Mouse (Mus musculus) testis, adult 2 months (tissue): ENCODE data around the gene Ankrd65. TPM values are rescaled to one million over a fixed set of nuclear protein-coding genes. Genes with fewer than 3 reads are reported as not detected.

Source experiments
- H3K27ac ChIP-seq: fragments of 200-500 bp; 2 replicates; pipeline ENCODE4 v1.5.1; 2012; ENCODE audit warnings: low read depth, low read length; ENCODE audit not compliant: control insufficient read depth, insufficient read depth
- H3K27me3 ChIP-seq: fragments of 200-500 bp; 2 replicates; pipeline ENCODE4 v1.6.1; 2012; ENCODE audit warnings: mild to moderate bottlenecking, low read length, moderate library complexity; ENCODE audit not compliant: control insufficient read depth, insufficient read depth
- H3K36me3 ChIP-seq: fragments of 200-500 bp; 2 replicates; pipeline ENCODE4 v1.6.1; 2012; ENCODE audit warnings: mild to moderate bottlenecking, low read length; ENCODE audit not compliant: control insufficient read depth, insufficient read depth
- H3K4me1 ChIP-seq: fragments of 200-500 bp; 2 replicates; pipeline ENCODE4 v1.6.1; 2012; ENCODE audit warnings: low read length; ENCODE audit not compliant: control insufficient read depth, insufficient read depth
- H3K4me3 ChIP-seq: fragments of 200-500 bp; 2 replicates; pipeline ENCODE4 v1.5.1; 2012; ENCODE audit warnings: low read depth, mild to moderate bottlenecking, low read length, moderate library complexity, mixed read lengths; ENCODE audit not compliant: control insufficient read depth
- CTCF ChIP-seq: fragments of 200-500 bp; IDR thresholded peaks from 2 replicates; pipeline ENCODE4 v1.5.1; 2012; ENCODE audit warnings: low read depth, mild to moderate bottlenecking, inconsistent platforms, low read length, moderate library complexity; ENCODE audit not compliant: control insufficient read depth, insufficient read depth, insufficient replicate concordance
- POLR2A ChIP-seq: fragments of 200-500 bp; IDR thresholded peaks from 2 replicates; pipeline ENCODE4 v1.6.1; 2012; ENCODE audit warnings: low read depth, mild to moderate bottlenecking, inconsistent platforms, low read length, moderate library complexity; ENCODE audit not compliant: control insufficient read depth
- polyA plus RNA-seq: library from polyadenylated mRNA; depleted of rRNA; stranded (reverse); fragments of >200 nt; gene quantifications from 2 replicates; pipeline ENCODE4 v1.2.3, GENCODE M21; 2012; rRNA removed

Gene Ankrd65
- polyA plus RNA-seq, 1 experiment = 0.27 TPM

DNA sequence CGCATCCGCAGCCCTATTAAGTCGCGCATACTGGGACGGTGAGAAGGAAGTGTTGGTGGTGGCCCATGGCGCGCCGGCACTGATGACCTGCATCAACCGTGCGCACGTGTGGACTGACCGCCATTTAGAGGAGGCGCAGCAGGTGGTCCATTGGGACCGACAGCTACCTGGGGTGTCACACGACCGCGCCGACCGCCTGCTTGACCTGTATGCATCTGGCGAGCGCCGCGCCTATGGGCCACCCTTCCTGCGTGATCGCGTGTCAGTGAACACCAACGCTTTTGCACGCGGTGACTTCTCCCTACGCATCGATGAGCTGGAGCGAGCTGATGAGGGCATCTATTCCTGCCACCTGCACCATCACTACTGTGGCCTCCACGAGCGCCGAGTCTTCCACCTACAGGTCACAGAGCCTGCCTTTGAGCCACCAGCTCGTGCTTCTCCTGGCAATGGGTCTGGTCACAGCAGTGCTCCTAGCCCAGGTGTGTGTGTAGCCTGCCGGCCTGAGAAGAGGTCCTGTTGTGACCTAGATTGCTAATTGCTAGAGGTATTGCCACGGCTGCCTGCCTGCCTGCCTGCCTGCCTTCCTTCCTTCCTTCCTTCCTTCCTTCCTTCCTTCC is 51.5 kb downstream of the Ankrd65 start:
- H3K4me1 ChIP-seq = peaks cover 27% of the 10 kb centered on the region
- H3K27me3 ChIP-seq = no peaks in the 10 kb centered on the region
- H3K27ac ChIP-seq = no peak overlapping the region
- peak overlapping the region; percentile 58 for H3K4me3 ChIP-seq
- H3K36me3 ChIP-seq = no peaks in the 10 kb centered on the region; the same call in 1 of the 2 replicates
- TF ChIP-seq CTCF (no peak), POLR2A (no peak)

DNA sequence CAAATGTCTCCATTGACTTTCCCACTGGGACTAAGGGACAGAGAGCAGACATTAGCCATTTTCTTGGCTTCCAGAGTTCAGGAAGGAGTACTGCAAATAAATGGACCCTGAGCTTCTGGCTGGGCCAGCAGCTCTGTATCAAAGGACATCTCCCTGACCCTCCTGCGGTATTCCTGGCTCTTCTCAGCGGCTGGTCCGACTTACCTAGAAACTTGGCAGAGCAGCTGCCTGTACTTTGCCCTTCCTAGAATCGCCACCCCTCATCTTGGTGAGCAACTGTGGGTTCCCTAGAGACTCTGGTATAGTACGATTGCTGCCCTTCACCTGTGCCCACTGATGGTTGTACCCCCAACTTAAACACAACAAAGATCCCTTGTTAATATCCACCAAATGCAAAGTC is 53.0 kb downstream of the Ankrd65 start:
- peaks cover 29% of the 10 kb centered on the region for H3K4me1 ChIP-seq
- no peaks in the 10 kb centered on the region; the same call in 1 of the 2 replicates for H3K36me3 ChIP-seq
- no peak overlapping the region for H3K27ac ChIP-seq
- TF ChIP-seq POLR2A (no peak), CTCF (no peak)
- H3K4me3 ChIP-seq = no peak overlapping the region
- H3K27me3 ChIP-seq = no peaks in the 10 kb centered on the region

DNA sequence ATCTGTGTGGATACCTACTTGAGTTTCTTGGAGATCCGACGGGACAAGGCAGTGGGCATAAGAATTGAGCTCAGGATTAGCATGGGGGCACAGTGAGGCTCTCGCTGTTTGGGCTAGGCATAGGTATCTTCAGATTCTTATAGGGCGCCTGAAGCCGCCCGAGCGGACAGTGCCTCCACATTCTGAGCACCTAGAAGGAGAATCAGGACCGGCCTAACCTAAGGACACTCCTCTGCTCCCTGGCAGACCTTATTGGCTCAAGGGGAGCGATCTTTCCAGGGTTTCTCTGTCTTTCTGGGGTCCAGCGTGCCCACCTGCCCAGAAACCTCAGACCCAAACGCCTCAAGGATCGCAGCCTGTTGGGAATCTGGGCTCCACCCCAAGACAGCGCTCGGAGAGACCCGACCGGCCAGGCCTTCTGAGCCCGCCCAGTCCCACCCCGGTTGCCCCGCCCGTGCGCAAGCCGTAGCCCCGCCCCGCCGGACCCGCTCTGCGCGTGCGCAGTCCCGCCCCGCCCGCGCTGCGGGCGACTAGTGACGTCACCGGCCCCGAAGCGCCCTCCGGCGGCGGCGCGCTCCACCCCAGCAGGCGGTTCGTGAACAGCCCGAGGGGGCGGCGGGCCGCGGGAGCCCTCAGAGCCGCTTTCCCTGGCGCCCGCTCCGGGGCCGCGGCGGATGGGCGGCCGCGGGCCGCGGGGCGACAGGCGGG is 56.8 kb downstream of the Ankrd65 start, which contains the start of gene Dvl1:
TSS of gene Dvl1 (plus strand) at position 532 of the 708 bp plus-strand sequence.
- peak; percentile 69 for TF ChIP-seq POLR2A
- no peak for TF ChIP-seq CTCF
- Histone ChIP-seq H3K4me3 (peak within 1 kb of the TSS; percentile 92), H3K27me3 (no peaks in the 10 kb centered on the region), H3K36me3 (no peaks in the 10 kb centered on the region; the same call in 1 of the 2 replicates), H3K4me1 (peaks cover 19% of the 10 kb centered on the region), H3K27ac (peak within 1 kb of the TSS; percentile 81)

DNA sequence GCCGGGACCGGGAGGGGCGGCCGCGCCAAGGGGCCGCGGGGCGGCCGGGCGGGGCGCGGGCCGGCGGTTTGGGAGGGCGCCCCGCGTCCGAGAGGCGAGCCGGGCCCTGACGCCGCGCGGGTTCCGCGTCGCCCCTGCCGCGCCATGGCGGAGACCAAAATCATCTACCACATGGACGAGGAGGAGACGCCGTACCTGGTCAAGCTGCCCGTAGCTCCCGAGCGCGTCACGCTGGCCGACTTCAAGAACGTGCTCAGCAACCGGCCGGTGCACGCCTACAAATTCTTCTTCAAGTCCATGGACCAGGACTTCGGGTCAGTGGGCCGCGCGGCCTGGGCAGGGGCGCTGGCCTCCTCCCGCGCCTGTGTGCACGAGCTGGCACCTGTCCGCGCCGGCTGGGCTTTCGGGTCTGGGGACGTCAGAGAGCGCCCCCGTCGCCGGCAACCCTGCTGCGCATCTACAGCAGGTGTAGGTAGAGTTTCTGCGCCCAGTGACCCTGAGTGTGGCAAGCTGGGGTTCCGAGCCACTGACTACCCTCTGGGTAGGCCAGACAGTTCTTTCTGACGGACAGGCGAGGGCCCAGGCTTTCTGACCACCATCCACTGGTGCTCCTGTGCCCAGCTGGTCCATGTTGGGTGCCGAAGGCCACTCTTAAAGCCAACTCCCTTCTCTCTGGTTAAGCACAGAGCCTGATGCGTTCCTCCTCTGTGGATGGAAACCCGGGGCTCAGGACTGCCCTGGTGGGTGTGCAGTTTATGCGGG is 57.5 kb downstream of the Ankrd65 start:
- H3K4me1 ChIP-seq = peaks cover 19% of the 10 kb centered on the region
- H3K27me3 ChIP-seq = no peaks in the 10 kb centered on the region
- no peaks in the 10 kb centered on the region; the same call in 1 of the 2 replicates for H3K36me3 ChIP-seq
- no peak for TF ChIP-seq CTCF
- TF ChIP-seq POLR2A = no peak
- peak overlapping the region; percentile 87 for H3K4me3 ChIP-seq
- H3K27ac ChIP-seq = peak overlapping the region; percentile 70

DNA sequence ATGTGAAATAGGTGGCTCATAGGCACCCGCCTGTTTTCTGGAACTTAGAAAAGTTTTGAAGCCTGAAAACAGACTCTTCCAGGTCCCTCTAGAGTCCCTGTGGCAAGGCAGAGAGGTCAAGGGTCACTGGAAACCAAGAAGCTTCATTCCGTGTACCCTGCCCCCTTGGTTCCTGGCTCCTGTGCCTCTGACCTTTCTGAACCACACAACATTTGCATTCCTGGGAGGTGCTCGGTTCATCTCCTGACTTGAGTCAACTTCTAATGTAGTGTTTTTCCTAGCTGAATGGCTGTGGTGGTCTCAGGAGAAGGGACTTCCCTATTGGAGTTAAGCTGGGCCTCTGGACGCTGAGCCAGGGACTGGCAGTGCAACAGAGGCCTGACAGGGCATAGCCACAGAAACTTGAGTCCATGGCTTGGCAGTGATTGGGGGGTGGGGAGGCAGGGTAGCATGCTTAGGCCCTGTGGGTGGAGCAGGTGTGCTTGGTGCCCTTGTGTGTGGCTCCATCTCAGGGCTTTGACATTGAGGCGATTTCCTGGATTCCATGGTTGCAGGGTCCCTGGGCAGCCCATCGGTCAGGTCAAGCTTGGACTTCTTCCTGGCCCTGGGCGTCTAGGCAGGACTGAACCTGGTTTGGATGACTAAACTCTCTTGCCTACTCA is 58.3 kb downstream of the Ankrd65 start:
- no peaks in the 10 kb centered on the region for H3K27me3 ChIP-seq
- no peak overlapping the region for H3K27ac ChIP-seq
- H3K36me3 ChIP-seq = no peaks in the 10 kb centered on the region
- TF ChIP-seq POLR2A (no peak), CTCF (no peak)
- H3K4me1 ChIP-seq = peaks cover 19% of the 10 kb centered on the region
- H3K4me3 ChIP-seq = peak overlapping the region; percentile 87

Other genes starting within 250 kb of the Ankrd65 start
- 43.1 and 48.9 TPM in 2 replicates for gene Nadk, start 228.1 kb upstream of the Ankrd65 start, polyA plus RNA-seq
- gene Slc35e2, start 189.0 kb upstream of the Ankrd65 start, polyA plus RNA-seq = 3.2 and 3.5 TPM in 2 replicates
- gene Cdk11b, start 165.6 kb upstream of the Ankrd65 start, polyA plus RNA-seq = 23.6 and 29.9 TPM in 2 replicates
- gene Gm10563, start 145.0 kb upstream of the Ankrd65 start, polyA plus RNA-seq = not detected in 2 replicates
- gene Mmp23, start 137.1 kb upstream of the Ankrd65 start, polyA plus RNA-seq = 3.7 and 5.9 TPM in 2 replicates
- 39.3 and 40.6 TPM in 2 replicates for gene Mib2, start 121.2 kb upstream of the Ankrd65 start, polyA plus RNA-seq
- 2.7 and 3.3 TPM in 2 replicates for gene Fndc10, start 96.1 kb upstream of the Ankrd65 start, polyA plus RNA-seq
- gene Ssu72, start 85.6 kb upstream of the Ankrd65 start, polyA plus RNA-seq = 34.6 and 37.4 TPM in 2 replicates
- 1.5 and 1.8 TPM in 2 replicates for gene Tmem240, start 55.6 kb upstream of the Ankrd65 start, polyA plus RNA-seq
- gene Atad3a, start 29.3 kb upstream of the Ankrd65 start, polyA plus RNA-seq = 18.7 and 23.4 TPM in 2 replicates
- gene Vwa1, start 15.7 kb upstream of the Ankrd65 start, polyA plus RNA-seq = 5.5 and 5.6 TPM in 2 replicates
- gene Tmem88b, start 4.6 kb upstream of the Ankrd65 start, polyA plus RNA-seq = 1.0 TPM in 2 replicates
- 134 and 144 TPM in 2 replicates for gene Mrpl20, start 12.4 kb downstream of the Ankrd65 start, polyA plus RNA-seq
- 35.4 and 38.4 TPM in 2 replicates for gene Ccnl2, start 22.1 kb downstream of the Ankrd65 start, polyA plus RNA-seq
- 108 and 116 TPM in 2 replicates for gene Aurkaip1, start 40.8 kb downstream of the Ankrd65 start, polyA plus RNA-seq
- 114 and 149 TPM in 2 replicates for gene Mxra8, start 49.2 kb downstream of the Ankrd65 start, polyA plus RNA-seq
- 132 and 135 TPM in 2 replicates for gene Dvl1, start 57.0 kb downstream of the Ankrd65 start, polyA plus RNA-seq
- 1.9 and 2.3 TPM in 2 replicates for gene Tas1r3, start 72.9 kb downstream of the Ankrd65 start, polyA plus RNA-seq
- 223 and 230 TPM in 2 replicates for gene Cptp, start 79.0 kb downstream of the Ankrd65 start, polyA plus RNA-seq
- gene Ints11, start 79.1 kb downstream of the Ankrd65 start, polyA plus RNA-seq = 19.9 and 21.7 TPM in 2 replicates
- 20.3 and 23.5 TPM in 2 replicates for gene Pusl1, start 101.3 kb downstream of the Ankrd65 start, polyA plus RNA-seq
- 9.0 and 11.3 TPM in 2 replicates for gene Acap3, start 101.4 kb downstream of the Ankrd65 start, polyA plus RNA-seq
- gene Ube2j2, start 153.4 kb downstream of the Ankrd65 start, polyA plus RNA-seq = 80.7 and 95.4 TPM in 2 replicates
- 30.7 and 31.6 TPM in 2 replicates for gene C1qtnf12, start 171.9 kb downstream of the Ankrd65 start, polyA plus RNA-seq
- 2.4 and 2.5 TPM in 2 replicates for gene B3galt6, start 202.2 kb downstream of the Ankrd65 start, polyA plus RNA-seq
- gene Sdf4, start 202.4 kb downstream of the Ankrd65 start, polyA plus RNA-seq = 47.6 and 50.5 TPM in 2 replicates
- gene Tnfrsf4, start 223.4 kb downstream of the Ankrd65 start, polyA plus RNA-seq = 2.8 and 3.4 TPM in 2 replicates
- gene Tnfrsf18, start 235.7 kb downstream of the Ankrd65 start, polyA plus RNA-seq = not detected in 2 replicates